Mouse (Mus musculus) limb, embryonic 11.5 days (tissue): ENCODE results near the gene Lrmp. TPM values are rescaled to one million over a fixed set of nuclear protein-coding genes. Genes with fewer than 3 reads are reported as not detected.

Source experiments
- ATAC-seq: fragments of 200-750 bp; cut with Nextera tagmentation; 2 replicates; pipeline ENCODE4 v1.8.0; 2017; ENCODE audit warnings: low read depth; ENCODE audit not compliant: insufficient number of reproducible peaks, low FRiP score, low TSS enrichment
- DNase-seq: peaks from one replicate; pipeline ENCODE4 v3.0.0-alpha.2; 2015; ENCODE audit warnings: low spot score
- H3K27ac ChIP-seq: fragments of 300-500 bp; sonication (generic); replicated peaks from 2 replicates; pipeline ENCODE4 v1.5.1; 2014; ENCODE audit warnings: low read depth, mild to moderate bottlenecking, low read length
- H3K27me3 ChIP-seq: fragments of 300-500 bp; sonication (generic); 2 replicates; pipeline ENCODE4 v1.6.1; 2014; ENCODE audit warnings: mild to moderate bottlenecking, low read length, mixed read lengths; ENCODE audit not compliant: control insufficient read depth, insufficient read depth
- H3K36me3 ChIP-seq: fragments of 300-500 bp; sonication (generic); 2 replicates; pipeline ENCODE4 v1.6.1; 2014; ENCODE audit warnings: mild to moderate bottlenecking, low read length, moderate library complexity, mixed read lengths; ENCODE audit not compliant: control insufficient read depth, insufficient read depth
- H3K4me1 ChIP-seq: fragments of 300-500 bp; sonication (generic); 2 replicates; pipeline ENCODE4 v1.6.1; 2014; ENCODE audit warnings: low read length, mixed read lengths; ENCODE audit not compliant: control insufficient read depth, insufficient read depth
- H3K4me2 ChIP-seq: fragments of 300-500 bp; sonication (generic); 2 replicates; pipeline ENCODE4 v1.6.1; 2014; ENCODE audit warnings: low read depth, mild to moderate bottlenecking, moderate library complexity; ENCODE audit not compliant: severe bottlenecking
- H3K4me3 ChIP-seq: fragments of 300-500 bp; sonication (generic); 2 replicates; pipeline ENCODE4 v1.5.1; 2014; ENCODE audit warnings: low read depth, low read length
- H3K9ac ChIP-seq: fragments of 300-500 bp; sonication (generic); 2 replicates; pipeline ENCODE4 v1.6.1; 2014; ENCODE audit warnings: mild to moderate bottlenecking, low read length
- H3K9me3 ChIP-seq: fragments of 300-500 bp; sonication (generic); 2 replicates; pipeline ENCODE4 v1.6.1; 2016; ENCODE audit warnings: low read length; ENCODE audit not compliant: control insufficient read depth
- WGBS: fragments of 180-500 bp; shearing (Covaris S2); extraction: QIAGEN DNeasy Blood & Tissue Kit; methylation state at CpG from one replicate; pipeline ENCODE4 v1.1.7; 2014; 5-methylcytosine and 5-hydroxymethylcytosine counted together
- polyA plus RNA-seq: library from polyadenylated mRNA; unstranded; fragments of >200 nt; fragmentation: Nextera tagmentation; extraction: Ambion mirVana; gene quantifications from 2 replicates; pipeline ENCODE4 v1.2.1, GENCODE M21; 2014

Gene Lrmp
- polyA plus RNA-seq, 1 experiment from 2014 or later, result 1.7 TPM

DNA sequence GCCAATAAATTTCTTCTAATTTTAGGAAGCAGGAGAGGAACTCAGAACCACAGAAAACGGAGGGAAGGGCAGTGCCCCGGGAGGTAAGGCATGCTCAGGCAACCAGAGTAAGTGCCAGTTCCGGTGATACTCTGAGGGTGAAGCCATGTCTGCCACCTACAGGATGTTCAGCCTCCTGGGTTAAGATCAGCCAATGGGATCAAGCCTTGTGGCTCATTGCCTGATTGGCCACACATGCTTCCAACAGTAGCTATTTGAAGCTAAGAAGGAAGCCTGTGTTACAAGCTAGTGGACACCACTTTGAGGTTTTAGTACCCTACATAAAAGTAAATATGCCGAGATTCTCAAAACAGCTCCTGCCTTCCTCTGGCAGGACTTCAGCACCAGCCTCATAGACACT is 43.2 kb downstream of the Lrmp start:
- DNase-seq (no peak), ATAC-seq (no peak)
- Histone ChIP-seq H3K36me3 (no peaks in the 10 kb centered on the region), H3K27me3 (no peaks in the 10 kb centered on the region), H3K4me2 (no peak overlapping the region), H3K4me3 (no peak overlapping the region), H3K27ac (no peak overlapping the region), H3K9me3 (no peaks in the 10 kb centered on the region), H3K4me1 (no peaks in the 10 kb centered on the region), H3K9ac (no peak overlapping the region)
- WGBS, result 62% methylated on average over 4 of the region's 4 CpGs

DNA sequence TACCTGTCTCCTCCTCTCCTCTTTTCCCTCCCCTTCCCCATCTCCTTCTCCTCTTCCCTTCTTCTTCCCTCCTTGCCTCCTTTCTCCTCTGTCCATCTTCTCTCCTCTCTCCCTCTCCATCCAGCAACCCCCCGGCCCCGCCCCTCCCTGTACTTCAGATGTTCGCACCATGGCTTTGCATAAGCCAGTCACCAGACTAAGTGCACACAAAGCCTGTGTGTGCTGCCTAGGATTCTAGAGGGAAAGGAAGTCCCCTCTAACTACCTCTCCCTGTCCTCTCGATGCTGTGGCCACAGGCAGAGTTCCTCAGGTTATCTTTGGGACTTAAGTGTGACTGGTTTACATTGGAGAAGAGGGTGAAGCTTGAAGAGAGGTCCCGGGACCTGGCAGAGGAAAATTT is 45.1 kb downstream of the Lrmp start:
- Histone ChIP-seq H3K27me3 (no peaks in the 10 kb centered on the region), H3K9me3 (no peaks in the 10 kb centered on the region), H3K9ac (no peak overlapping the region), H3K36me3 (no peaks in the 10 kb centered on the region), H3K4me2 (no peak overlapping the region), H3K4me3 (no peak overlapping the region), H3K4me1 (no peaks in the 10 kb centered on the region), H3K27ac (no peak overlapping the region)
- DNase-seq, result no peak
- no peak for ATAC-seq
- 64% methylated on average over 5 of the region's 5 CpGs for WGBS

DNA sequence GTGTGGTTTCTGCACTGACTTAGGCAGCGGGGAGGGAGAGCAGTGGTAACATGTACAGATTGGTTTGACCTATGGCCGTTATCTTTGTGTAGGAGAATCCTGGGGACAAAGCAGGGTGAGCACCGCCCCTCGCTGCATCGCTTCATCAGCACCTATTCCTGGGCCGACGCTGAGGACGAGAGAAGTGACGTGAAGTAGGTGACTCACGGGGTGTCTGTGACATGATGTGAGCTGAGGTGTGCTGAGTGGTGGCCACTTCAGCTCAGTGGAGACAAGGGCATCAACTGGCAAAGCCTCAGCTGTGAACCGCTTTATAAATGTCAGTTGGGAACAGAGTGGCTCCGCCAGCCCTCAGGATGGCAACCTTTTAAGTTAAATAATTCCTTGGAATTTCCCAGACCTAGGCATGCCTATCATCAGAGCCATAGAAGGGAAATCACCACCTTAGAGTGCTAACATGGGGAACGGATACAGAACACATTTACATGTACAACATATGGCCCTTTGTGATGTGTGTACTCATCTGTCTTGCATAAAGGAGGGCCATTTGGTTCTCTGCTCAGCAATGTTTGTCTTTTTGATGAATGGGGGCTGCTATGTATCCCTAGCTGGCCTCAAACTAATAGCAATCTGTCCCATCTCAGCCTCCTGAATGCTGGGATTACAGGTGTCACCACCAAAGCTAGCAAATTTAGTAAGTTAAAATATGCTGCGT is 56.6 kb downstream of the Lrmp start:
- Histone ChIP-seq H3K27ac (no peak overlapping the region), H3K4me1 (peaks cover 34% of the 10 kb centered on the region), H3K4me3 (no peak overlapping the region), H3K36me3 (no peaks in the 10 kb centered on the region), H3K4me2 (no peak overlapping the region), H3K9ac (no peak overlapping the region), H3K27me3 (no peaks in the 10 kb centered on the region), H3K9me3 (no peaks in the 10 kb centered on the region)
- no peak for ATAC-seq
- WGBS, result 75% methylated on average over 14 of the region's 14 CpGs
- DNase-seq, result no peak

DNA sequence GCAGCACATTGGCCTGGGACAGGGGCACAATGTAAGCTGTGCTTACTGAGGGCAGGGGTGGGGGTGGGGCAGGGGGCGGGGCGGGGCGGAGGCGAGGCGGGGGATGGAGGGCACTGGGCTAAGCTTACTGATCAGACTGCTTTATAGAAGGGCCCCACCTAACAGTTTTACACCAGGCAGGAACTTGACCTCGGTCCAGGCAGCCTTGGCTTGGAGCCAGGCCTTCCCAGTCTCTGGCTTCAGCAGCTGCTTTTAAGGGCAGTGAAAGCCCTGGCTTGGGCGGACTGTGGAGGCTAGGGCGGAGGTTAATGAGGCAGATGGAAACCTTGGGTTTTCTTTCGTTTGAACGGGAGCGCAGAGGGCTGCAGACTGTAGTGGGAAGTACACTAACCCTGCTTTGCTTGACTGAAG is 58.3 kb downstream of the Lrmp start:
- H3K27ac ChIP-seq, result peak overlapping the region; percentile 58

DNA sequence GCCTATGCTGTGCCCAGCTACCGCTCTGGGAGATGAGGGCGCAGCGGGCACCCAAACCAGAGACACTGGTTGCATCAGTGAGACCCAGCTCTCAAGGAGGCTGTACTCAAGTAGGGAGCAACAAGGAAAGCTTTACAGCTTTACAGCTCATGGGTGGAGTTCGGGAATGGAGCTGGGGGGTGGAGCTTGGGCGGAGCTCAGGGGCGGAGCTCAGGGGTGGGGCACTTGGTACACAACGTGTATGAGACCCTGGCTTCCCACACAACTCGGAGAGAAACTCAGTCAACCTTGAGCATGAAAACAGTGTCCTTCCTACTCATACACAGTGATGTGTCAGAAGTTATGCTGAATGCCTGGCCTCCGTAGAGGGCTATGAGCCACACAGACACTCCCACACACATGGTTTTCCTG is 60.1 kb downstream of the Lrmp start:
- WGBS, result 30% methylated on average over 9 of the region's 9 CpGs
- Histone ChIP-seq H3K4me2 (no peak overlapping the region), H3K9ac (no peak overlapping the region), H3K4me3 (no peak overlapping the region), H3K36me3 (no peaks in the 10 kb centered on the region), H3K27ac (no peak overlapping the region), H3K27me3 (no peaks in the 10 kb centered on the region), H3K4me1 (peaks cover 34% of the 10 kb centered on the region), H3K9me3 (no peaks in the 10 kb centered on the region)
- DNase-seq, result peak; percentile 59
- ATAC-seq, result no peak

More for the DNA sequence above, 58.3 kb downstream of the Lrmp start:
- Histone ChIP-seq H3K9ac (0 out of 2 replicates have a peak overlapping the region, but pooled peaks have one; percentile 5), H3K27me3 (no peaks in the 10 kb centered on the region), H3K9me3 (no peaks in the 10 kb centered on the region), H3K4me1 (peaks cover 34% of the 10 kb centered on the region), H3K4me2 (peak overlapping the region; percentile 5), H3K36me3 (no peaks in the 10 kb centered on the region), H3K4me3 (no peak overlapping the region)
- WGBS, result 1% methylated on average over 10 of the region's 11 CpGs
- peak; percentile 86 for DNase-seq
- ATAC-seq, result peak; percentile 86

DNA sequence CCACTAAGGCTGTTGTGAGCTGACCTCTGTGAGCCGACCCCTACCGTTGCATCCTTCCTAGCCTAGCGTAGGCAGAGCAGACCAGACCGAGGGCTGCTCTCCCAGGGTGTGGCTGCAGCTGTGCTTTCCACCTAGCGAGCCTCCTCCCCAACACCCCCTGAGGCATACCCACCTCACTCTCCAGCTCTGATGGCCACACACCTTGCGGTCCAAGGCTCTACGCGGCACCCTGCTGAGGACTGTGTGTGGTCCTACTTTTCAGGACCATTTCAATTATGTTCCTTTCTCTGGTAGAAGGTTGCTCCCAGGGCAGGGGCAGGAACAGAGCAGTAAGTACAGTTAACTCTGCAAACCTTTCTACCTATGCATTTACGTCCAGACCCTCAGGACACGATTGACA is 61.0 kb downstream of the Lrmp start:
- Histone ChIP-seq H3K9ac (no peak overlapping the region), H3K4me2 (no peak overlapping the region), H3K4me1 (peaks cover 34% of the 10 kb centered on the region), H3K27ac (no peak overlapping the region), H3K27me3 (no peaks in the 10 kb centered on the region), H3K4me3 (no peak overlapping the region), H3K9me3 (no peaks in the 10 kb centered on the region), H3K36me3 (no peaks in the 10 kb centered on the region)
- DNase-seq, result peak; percentile 34
- WGBS, result 30% methylated on average over 10 of the region's 10 CpGs
- no peak for ATAC-seq

DNA sequence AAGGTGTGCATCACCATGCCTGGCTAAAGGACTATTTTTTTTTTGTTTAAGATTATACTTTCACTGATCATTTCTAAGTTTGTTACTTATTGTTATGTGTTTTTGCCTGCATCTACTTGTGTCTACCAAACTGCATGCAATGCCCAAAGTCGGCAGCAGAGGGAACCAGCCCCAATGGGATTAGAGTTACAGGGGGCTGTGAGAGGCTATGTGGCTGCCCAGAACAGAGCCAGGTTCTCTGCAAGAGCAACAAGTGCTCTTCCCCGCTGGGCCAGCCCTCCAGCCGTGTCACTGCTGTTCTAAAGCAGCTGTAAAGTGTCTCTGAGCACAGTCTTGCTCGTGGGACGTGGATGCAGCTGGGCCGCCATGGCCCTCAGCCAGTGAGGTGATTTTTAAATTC is 64.2 kb downstream of the Lrmp start:
- WGBS, result 29% methylated on average over 6 of the region's 6 CpGs
- no peak overlapping the region for H3K27ac ChIP-seq
- H3K9ac ChIP-seq, result no peak overlapping the region
- peaks cover 16% of the 10 kb centered on the region for H3K4me1 ChIP-seq
- no peaks in the 10 kb centered on the region for H3K27me3 ChIP-seq
- ATAC-seq (no peak), DNase-seq (peak; percentile 83)
- no peak overlapping the region for H3K4me2 ChIP-seq
- H3K9me3 ChIP-seq, result no peaks in the 10 kb centered on the region
- H3K4me3 ChIP-seq, result no peak overlapping the region
- H3K36me3 ChIP-seq, result no peaks in the 10 kb centered on the region

DNA sequence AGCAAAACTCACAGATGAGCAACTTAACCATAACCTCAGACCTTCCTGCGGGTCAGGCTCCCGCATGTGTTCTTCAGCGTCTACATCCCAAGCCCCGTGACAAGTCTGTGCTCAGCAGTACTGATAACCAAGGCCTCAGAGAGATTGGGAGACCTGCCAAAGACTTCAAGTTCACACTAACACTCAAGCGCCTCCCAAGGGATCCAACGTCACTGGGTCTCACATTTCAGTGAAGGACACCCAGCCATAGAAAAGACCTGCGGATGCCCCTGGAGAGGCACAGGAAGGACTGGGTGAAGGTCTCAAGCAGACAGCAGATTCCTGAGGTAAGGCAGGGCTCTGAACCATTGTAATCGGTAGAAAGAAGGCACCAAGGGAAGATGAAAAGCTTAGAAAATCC is 66.6 kb downstream of the Lrmp start:
- Histone ChIP-seq H3K36me3 (no peaks in the 10 kb centered on the region), H3K4me2 (no peak overlapping the region), H3K9ac (no peak overlapping the region), H3K27me3 (no peaks in the 10 kb centered on the region), H3K27ac (no peak overlapping the region), H3K9me3 (no peaks in the 10 kb centered on the region), H3K4me3 (no peak overlapping the region), H3K4me1 (no peaks in the 10 kb centered on the region; the same call in 1 of the 2 replicates)
- 79% methylated on average over 8 of the region's 8 CpGs for WGBS
- no peak for DNase-seq
- no peak for ATAC-seq

DNA sequence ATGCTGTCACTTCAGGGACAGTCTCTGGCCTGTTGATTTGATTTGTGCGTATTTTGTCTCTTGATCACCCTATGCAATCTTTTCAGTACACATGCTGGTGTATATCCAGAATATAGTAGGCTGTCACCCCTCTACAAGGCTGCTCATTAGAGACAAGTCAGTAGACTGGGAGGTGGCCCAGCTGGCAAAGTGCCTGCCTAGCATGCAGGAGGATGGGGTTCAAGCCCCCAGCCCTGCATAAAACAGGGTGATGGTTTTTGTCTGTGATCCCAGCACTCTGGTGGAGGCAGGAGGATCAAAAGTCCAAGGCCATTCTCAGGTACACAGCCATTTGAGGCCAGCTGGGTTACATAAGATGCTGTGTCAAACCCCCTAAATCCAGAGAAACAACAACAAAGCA is 70.6 kb downstream of the Lrmp start:
- H3K4me2 ChIP-seq, result no peak overlapping the region
- H3K9ac ChIP-seq, result no peak overlapping the region
- no peaks in the 10 kb centered on the region for H3K9me3 ChIP-seq
- H3K27ac ChIP-seq, result no peak overlapping the region
- no peaks in the 10 kb centered on the region for H3K4me1 ChIP-seq
- DNase-seq, result no peak
- no peak overlapping the region for H3K4me3 ChIP-seq
- no peaks in the 10 kb centered on the region for H3K27me3 ChIP-seq
- 100% methylated on average over 1 of the region's 1 CpGs for WGBS
- no peaks in the 10 kb centered on the region for H3K36me3 ChIP-seq
- ATAC-seq, result no peak
